Mouse (Mus musculus) ES-E14 (cell line): ENCODE measurements around the gene Aim2.

Experiments used
- HCFC1 ChIP-seq: IDR thresholded peaks from 2 replicates; pipeline ENCODE4 v1.6.1; 2012; ENCODE audit warnings: low read length, inconsistent platforms, borderline replicate concordance; ENCODE audit not compliant: insufficient read depth
- MAFK ChIP-seq: IDR thresholded peaks from 2 replicates; pipeline ENCODE4 v1.6.1; 2014; ENCODE audit warnings: mild to moderate bottlenecking, low read depth, low read length, inconsistent platforms; ENCODE audit not compliant: insufficient read depth
- ZNF384 ChIP-seq: IDR thresholded peaks from 2 replicates; pipeline ENCODE4 v1.6.1; 2012; ENCODE audit warnings: low read depth, low read length, inconsistent platforms

DNA sequence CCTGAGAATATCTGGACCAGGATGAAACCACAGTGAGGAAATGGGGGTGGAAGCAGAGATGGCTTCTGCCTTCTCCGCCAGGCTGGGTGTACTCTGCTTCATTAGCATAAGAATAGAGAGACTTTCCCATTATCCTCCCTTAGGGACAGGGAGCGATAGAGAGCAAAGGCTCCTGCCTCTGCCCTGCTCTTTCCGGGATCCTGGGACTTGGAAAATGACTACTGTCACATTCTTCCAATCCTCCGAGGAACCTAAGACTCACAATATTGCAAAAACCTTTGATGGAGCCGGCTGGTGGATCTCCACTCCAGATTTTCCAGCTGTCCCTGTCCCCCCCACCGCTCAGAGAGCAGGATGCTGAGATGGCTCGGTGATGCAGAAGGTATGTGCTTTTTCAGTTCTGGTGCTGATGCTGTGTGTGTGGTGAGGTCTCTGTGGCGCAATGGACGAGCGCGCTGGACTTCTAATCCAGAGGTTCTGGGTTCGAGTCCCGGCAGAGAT lies 39.3 kb downstream of the Aim2 start:
- no peak for TF ChIP-seq ZNF384
- TF ChIP-seq HCFC1, result no peak
- 0 out of 2 replicates have a peak, but pooled peaks have one; percentile 16 for TF ChIP-seq MAFK
